Mouse (Mus musculus) midbrain, postnatal 0 days (tissue): ENCODE results near the gene 1110008P14Rik. TPM values are rescaled to one million over a fixed set of nuclear protein-coding genes. Genes with fewer than 3 reads are reported as not detected.

Experiments used
- ATAC-seq: fragments of 200-750 bp; cut with Nextera tagmentation; 2 replicates; pipeline ENCODE4 v1.8.0; 2017; ENCODE audit warnings: moderate number of reproducible peaks, mild to moderate bottlenecking, moderate TSS enrichment, moderate library complexity; ENCODE audit not compliant: low FRiP score
- DNase-seq: peaks from one replicate; pipeline ENCODE4 v3.0.0-alpha.2; 2015; ENCODE audit warnings: low spot score
- H3K27ac ChIP-seq: fragments of 300-500 bp; sonication (generic); 2 replicates; pipeline ENCODE4 v1.5.1; 2014; ENCODE audit warnings: low read depth, mild to moderate bottlenecking, low read length, mixed read lengths
- H3K27me3 ChIP-seq: fragments of 300-500 bp; sonication (generic); 2 replicates; pipeline ENCODE4 v1.6.1; 2014; ENCODE audit warnings: low read length, control low read depth, mixed read lengths; ENCODE audit not compliant: insufficient read depth
- H3K36me3 ChIP-seq: fragments of 300-500 bp; sonication (generic); 2 replicates; pipeline ENCODE4 v1.6.1; 2014; ENCODE audit warnings: low read length, control low read depth, mixed read lengths; ENCODE audit not compliant: insufficient read depth
- H3K4me1 ChIP-seq: fragments of 300-500 bp; sonication (generic); 2 replicates; pipeline ENCODE4 v1.6.1; 2014; ENCODE audit warnings: mild to moderate bottlenecking, control low read depth, antibody characterized with exemption, low read length, mixed read lengths; ENCODE audit not compliant: insufficient read depth
- H3K4me2 ChIP-seq: fragments of 300-500 bp; sonication (generic); 2 replicates; pipeline ENCODE4 v1.6.1; 2014; ENCODE audit warnings: low read depth, mild to moderate bottlenecking, low read length, mixed read lengths; ENCODE audit not compliant: poor library complexity, severe bottlenecking
- H3K4me3 ChIP-seq: fragments of 300-500 bp; sonication (generic); 2 replicates; pipeline ENCODE4 v1.5.1; 2014; ENCODE audit warnings: low read depth, mild to moderate bottlenecking, low read length, moderate library complexity
- H3K9ac ChIP-seq: fragments of 300-500 bp; sonication (generic); replicated peaks from 2 replicates; pipeline ENCODE4 v1.6.1; 2014; ENCODE audit warnings: mild to moderate bottlenecking, low read length, moderate library complexity, mixed read lengths; ENCODE audit not compliant: poor library complexity, severe bottlenecking
- H3K9me3 ChIP-seq: fragments of 300-500 bp; sonication (generic); 2 replicates; pipeline ENCODE4 v1.6.1; 2016; ENCODE audit warnings: low read length, control low read depth
- CTCF ChIP-seq: IDR thresholded peaks from 2 replicates; pipeline ENCODE4 v1.5.1; 2016; ENCODE audit warnings: antibody characterized with exemption, mild to moderate bottlenecking
- WGBS: fragments of 180-500 bp; shearing (Covaris S2); extraction: QIAGEN DNeasy Blood & Tissue Kit; methylation state at CpG from one replicate; pipeline ENCODE4 v1.1.7; 2014; 5-methylcytosine and 5-hydroxymethylcytosine counted together
- polyA plus RNA-seq: library from polyadenylated mRNA; unstranded; fragments of >200 nt; fragmentation: Nextera tagmentation; extraction: Ambion mirVana; gene quantifications from 2 replicates; pipeline ENCODE4 v1.2.1, GENCODE M21; 2015
- total RNA-seq: library from RNA; depleted of rRNA; stranded (reverse); fragments of >200 nt; gene quantifications from 2 replicates; pipeline ENCODE4 v1.2.3, GENCODE M21; 2014

Gene 1110008P14Rik
- total and polyA plus RNA-seq, 2 experiments from 2014 or later, result 198 to 450 TPM

- Histone ChIP-seq H3K4me3 (no peak overlapping the region), H3K9me3 (no peaks in the 10 kb centered on the region), H3K36me3 (peaks cover 65% of the 10 kb centered on the region), H3K27me3 (no peaks in the 10 kb centered on the region), H3K4me2 (no peak overlapping the region), H3K9ac (no peak overlapping the region), H3K27ac (no peak overlapping the region), H3K4me1 (peaks cover 4% of the 10 kb centered on the region; the same call in 1 of the 2 replicates)
- no peak for DNase-seq
- ATAC-seq, result no peak
- WGBS, result 96% methylated on average over 10 of the region's 10 CpGs
- TF ChIP-seq CTCF, result no peak
These were observed 4.8 kb downstream of the 1110008P14Rik start for GRCm38 (mm10) chr2:32376963-32377362.

- Histone ChIP-seq H3K36me3 (peaks cover 80% of the 10 kb centered on the region), H3K9ac (no peak overlapping the region), H3K27ac (no peak overlapping the region), H3K4me2 (no peak overlapping the region), H3K4me3 (no peak overlapping the region), H3K4me1 (no peaks in the 10 kb centered on the region), H3K9me3 (no peaks in the 10 kb centered on the region), H3K27me3 (no peaks in the 10 kb centered on the region)
- no peak for DNase-seq
- TF ChIP-seq CTCF, result no peak
- ATAC-seq, result no peak
- WGBS, result 92% methylated on average over 13 of the region's 13 CpGs
These were observed 6.3 kb downstream of the 1110008P14Rik start for GRCm38 (mm10) chr2:32375317-32375940.

GRCm38 (mm10) chr2:32374191-32374590, 7.5 kb downstream of the 1110008P14Rik start:
- no peaks in the 10 kb centered on the region for H3K4me1 ChIP-seq
- 93% methylated on average over 10 of the region's 10 CpGs for WGBS

GRCm38 (mm10) chr2:32367315-32367714, 14.4 kb downstream of the 1110008P14Rik start:
- no peaks in the 10 kb centered on the region for H3K9me3 ChIP-seq
- H3K4me1 ChIP-seq, result peaks cover 4% of the 10 kb centered on the region; the same call in 1 of the 2 replicates
- no peak overlapping the region for H3K4me3 ChIP-seq
- no peak for TF ChIP-seq CTCF
- H3K4me2 ChIP-seq, result no peak overlapping the region
- no peaks in the 10 kb centered on the region for H3K27me3 ChIP-seq
- H3K27ac ChIP-seq, result no peak overlapping the region
- peaks cover 43% of the 10 kb centered on the region for H3K36me3 ChIP-seq
- H3K9ac ChIP-seq, result no peak overlapping the region
- no peak for DNase-seq
- 96% methylated on average over 5 of the region's 5 CpGs for WGBS
- ATAC-seq, result no peak

More at GRCm38 (mm10) chr2:32374191-32374590, 7.5 kb downstream of the 1110008P14Rik start:
- DNase-seq, result no peak
- no peaks in the 10 kb centered on the region for H3K27me3 ChIP-seq
- ATAC-seq, result no peak
- H3K4me3 ChIP-seq, result no peak overlapping the region
- no peak overlapping the region for H3K9ac ChIP-seq
- no peak for TF ChIP-seq CTCF
- H3K27ac ChIP-seq, result no peak overlapping the region
- peaks cover 83% of the 10 kb centered on the region for H3K36me3 ChIP-seq
- no peak overlapping the region for H3K4me2 ChIP-seq
- no peaks in the 10 kb centered on the region for H3K9me3 ChIP-seq

- peak overlapping the region; percentile 70 for H3K4me2 ChIP-seq
- H3K9me3 ChIP-seq, result no peaks in the 10 kb centered on the region
- no peaks in the 10 kb centered on the region for H3K27me3 ChIP-seq
- peaks cover 10% of the 10 kb centered on the region; the same call in 1 of the 2 replicates for H3K4me1 ChIP-seq
- 87% methylated on average over 8 of the region's 8 CpGs for WGBS
- H3K27ac ChIP-seq, result no peak overlapping the region
- H3K9ac ChIP-seq, result peak overlapping the region; percentile 81
- ATAC-seq, result no peak
- no peak for TF ChIP-seq CTCF
- DNase-seq, result no peak
- H3K36me3 ChIP-seq, result peaks cover 16% of the 10 kb centered on the region
- H3K4me3 ChIP-seq, result peak overlapping the region; percentile 67
These were observed 17.6 kb downstream of the 1110008P14Rik start for GRCm38 (mm10) chr2:32364121-32364520.

- WGBS, result 9% methylated on average over 19 of the region's 19 CpGs
- peak overlapping the region; percentile 81 for H3K9ac ChIP-seq
- peak; percentile 11 for ATAC-seq
These were observed 18.2 kb downstream of the 1110008P14Rik start for GRCm38 (mm10) chr2:32363376-32364106.

More at GRCm38 (mm10) chr2:32363376-32364106, 18.2 kb downstream of the 1110008P14Rik start:
- peak overlapping the region; percentile 67 for H3K4me3 ChIP-seq
- no peaks in the 10 kb centered on the region for H3K9me3 ChIP-seq
- H3K27ac ChIP-seq, result peak overlapping the region; percentile 82
- peak overlapping the region; percentile 70 for H3K4me2 ChIP-seq
- peak; percentile 54 for DNase-seq
- H3K4me1 ChIP-seq, result peaks cover 10% of the 10 kb centered on the region; the same call in 1 of the 2 replicates
- no peaks in the 10 kb centered on the region for H3K27me3 ChIP-seq
- no peak for TF ChIP-seq CTCF
- peaks cover 15% of the 10 kb centered on the region; the same call in 1 of the 2 replicates for H3K36me3 ChIP-seq
